Mouse (Mus musculus): ENCODE data around the gene Lin7b. TPM values are rescaled to one million over a fixed set of nuclear protein-coding genes. Genes with fewer than 3 reads are reported as not detected.
"Not testable (repeated sequence)": the region's sequence is repeated elsewhere in the genome, so short reads cannot be mapped to it uniquely, and the experiment has no call there.

The Lin7b gene
- polyA plus RNA-seq, 1 experiment: 103 TPM

GRCm38 (mm10) chr7:45405091-45406075 is 35.0 kb upstream of the Lin7b start, which contains the start of gene Kcna7:
Gene Kcna7 (plus strand): TSS chr7:45405653.
- 10% methylated on average over 28 of the region's 28 CpGs for WGBS
- no peak for TF ChIP-seq POLR2A (IDR thresholded peaks at IDR 0.05; ENCODE audit: borderline replicate concordance, insufficient read depth, low read length)
- TF ChIP-seq CTCF (IDR thresholded peaks at IDR 0.05; ENCODE audit: borderline replicate concordance, insufficient read depth, low read depth, low read length): peak; percentile 80
- H3K27me3 ChIP-seq (ENCODE audit: control insufficient read depth, insufficient read depth, low read length): peaks cover 6% of the 10 kb centered on the region; the same call in 1 of the 2 replicates

GRCm38 (mm10) chr7:45403532-45404261 is 33.3 kb upstream of the Lin7b start:
- TF ChIP-seq POLR2A (IDR thresholded peaks at IDR 0.05; ENCODE audit: borderline replicate concordance, insufficient read depth, low read length) (no peak), CTCF (IDR thresholded peaks at IDR 0.05; ENCODE audit: borderline replicate concordance, insufficient read depth, low read depth, low read length) (peak; percentile 33; the same call in 1 of the 2 replicates)
- peak; percentile 38 to 45 for DNase-seq
- H3K4me3 ChIP-seq (replicated peaks; ENCODE audit: insufficient read depth, low read depth, low read length): no peak overlapping the region
- H3K4me1 ChIP-seq (ENCODE audit: control insufficient read depth, insufficient read depth, low read length): no peaks in the 10 kb centered on the region; the same call in 1 of the 2 replicates
- peaks cover 6% of the 10 kb centered on the region; the same call in 1 of the 2 replicates for H3K27me3 ChIP-seq (ENCODE audit: control insufficient read depth, insufficient read depth, low read length)
- WGBS: 41% methylated on average over 6 of the region's 6 CpGs
- H3K27ac ChIP-seq (ENCODE audit: insufficient read depth, low read length): no peak overlapping the region

More at GRCm38 (mm10) chr7:45405091-45406075, 35.0 kb upstream of the Lin7b start, which contains the start of gene Kcna7:
- no peak within 1 kb of the TSS for H3K27ac ChIP-seq (ENCODE audit: insufficient read depth, low read length)
- DNase-seq: peak; percentile 57 to 79
- peak within 1 kb of the TSS; percentile 42 for H3K4me3 ChIP-seq (replicated peaks; ENCODE audit: insufficient read depth, low read depth, low read length)
- no peaks in the 10 kb centered on the region; the same call in 1 of the 2 replicates for H3K4me1 ChIP-seq (ENCODE audit: control insufficient read depth, insufficient read depth, low read length)

GRCm38 (mm10) chr7:45401521-45402085 is 31.2 kb upstream of the Lin7b start:
- Histone ChIP-seq H3K27ac (ENCODE audit: insufficient read depth, low read length) (no peak overlapping the region), H3K4me1 (ENCODE audit: control insufficient read depth, insufficient read depth, low read length) (no peaks in the 10 kb centered on the region; the same call in 1 of the 2 replicates), H3K27me3 (ENCODE audit: control insufficient read depth, insufficient read depth, low read length) (peaks cover 3% of the 10 kb centered on the region; the same call in 1 of the 2 replicates), H3K4me3 (replicated peaks; ENCODE audit: insufficient read depth, low read depth, low read length) (no peak overlapping the region)
- 67% methylated on average over 10 of the region's 10 CpGs for WGBS
- TF ChIP-seq CTCF (IDR thresholded peaks at IDR 0.05; ENCODE audit: borderline replicate concordance, insufficient read depth, low read depth, low read length) (no peak), POLR2A (IDR thresholded peaks at IDR 0.05; ENCODE audit: borderline replicate concordance, insufficient read depth, low read length) (no peak)
- DNase-seq: no peak

DNA sequence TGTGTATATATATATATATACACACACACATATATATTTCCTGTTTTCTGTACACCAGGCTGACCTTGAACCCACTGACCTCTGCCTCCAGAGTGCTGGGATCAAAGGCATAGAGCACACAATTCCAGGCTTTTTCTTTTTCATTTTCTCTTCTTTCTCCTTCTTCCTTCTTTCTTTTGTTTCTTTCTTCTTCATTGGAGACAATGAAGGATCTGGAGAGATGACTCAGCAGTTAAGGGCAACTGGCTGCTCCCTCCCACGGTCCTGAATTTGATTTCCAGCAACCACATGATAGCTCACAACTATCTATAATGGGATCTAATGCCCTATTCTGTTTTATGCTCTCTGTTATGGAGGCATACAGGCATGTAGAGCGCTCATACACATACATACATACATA is 26.4 kb upstream of the Lin7b start:
- Histone ChIP-seq H3K27me3 (ENCODE audit: control insufficient read depth, insufficient read depth, low read length) (no peaks in the 10 kb centered on the region), H3K4me1 (ENCODE audit: control insufficient read depth, insufficient read depth, low read length) (0 out of 2 replicates have a peak, but pooled peaks cover 2% of the 10 kb centered on the region), H3K27ac (ENCODE audit: insufficient read depth, low read length) (no peak overlapping the region), H3K4me3 (replicated peaks; ENCODE audit: insufficient read depth, low read depth, low read length) (no peak overlapping the region)
- DNase-seq: no peak
- WGBS: 81% methylated on average over 2 of the region's 2 CpGs
- TF ChIP-seq CTCF (IDR thresholded peaks at IDR 0.05; ENCODE audit: borderline replicate concordance, insufficient read depth, low read depth, low read length) (no peak), POLR2A (IDR thresholded peaks at IDR 0.05; ENCODE audit: borderline replicate concordance, insufficient read depth, low read length) (no peak)

GRCm38 (mm10) chr7:45396337-45396775 is 26.0 kb upstream of the Lin7b start:
- WGBS: under 1% methylated on average over 3 of the region's 3 CpGs
- not testable (repeated sequence) for H3K27me3 ChIP-seq (ENCODE audit: control insufficient read depth, insufficient read depth, low read length); DNase-seq; H3K4me1 ChIP-seq (ENCODE audit: control insufficient read depth, insufficient read depth, low read length)
- H3K4me3 ChIP-seq (replicated peaks; ENCODE audit: insufficient read depth, low read depth, low read length): peak overlapping the region; percentile 48
- 0 out of 2 replicates have a peak, but pooled peaks have one; percentile 5 for TF ChIP-seq CTCF (IDR thresholded peaks at IDR 0.05; ENCODE audit: borderline replicate concordance, insufficient read depth, low read depth, low read length)
- peak overlapping the region; percentile 19; the same call in 1 of the 2 replicates for H3K27ac ChIP-seq (ENCODE audit: insufficient read depth, low read length)

DNA sequence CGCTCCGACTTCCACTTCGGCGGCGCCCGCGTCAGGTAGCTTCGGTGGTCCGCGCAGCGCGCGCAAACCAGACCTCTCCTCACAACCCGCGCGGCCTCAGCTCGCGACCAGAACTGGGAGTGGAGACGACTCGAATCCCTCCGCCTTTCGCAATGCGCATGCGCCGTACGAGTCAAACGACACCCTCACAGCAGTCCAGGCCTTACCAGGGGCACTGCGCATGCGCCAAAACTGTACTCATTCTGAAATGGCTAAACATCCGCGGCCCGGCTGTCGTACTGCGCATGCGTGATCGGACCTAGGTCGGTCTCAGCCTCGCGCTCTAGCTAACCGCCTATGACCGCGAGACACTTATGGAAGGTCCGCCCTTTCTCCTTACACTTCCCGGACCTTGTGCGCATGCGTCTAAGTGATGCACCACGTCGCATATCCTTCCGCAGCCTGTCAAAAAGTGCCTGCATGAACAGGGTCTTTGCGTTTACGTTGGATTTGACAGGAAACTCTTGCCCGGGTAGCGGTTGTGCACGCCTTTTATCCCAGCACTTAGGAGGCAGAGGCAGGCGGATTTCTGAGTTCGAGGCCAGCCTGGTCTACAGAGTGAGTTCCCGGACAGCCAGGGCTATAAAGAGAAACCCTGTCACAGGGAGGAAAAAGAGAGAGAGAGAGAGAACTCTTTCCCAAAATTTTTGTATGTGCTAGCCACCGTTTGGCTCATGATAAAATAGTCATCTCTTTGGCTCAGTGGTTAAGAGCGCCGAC is 25.4 kb upstream of the Lin7b start, which contains the start of gene Snrnp70:
Gene Snrnp70, minus strand, starts transcription at position 165 of the 759 bp plus-strand sequence.
- TF ChIP-seq POLR2A (IDR thresholded peaks at IDR 0.05; ENCODE audit: borderline replicate concordance, insufficient read depth, low read length) (peak; percentile 83), CTCF (IDR thresholded peaks at IDR 0.05; ENCODE audit: borderline replicate concordance, insufficient read depth, low read depth, low read length) (no peak)
- WGBS: under 1% methylated on average over 60 of the region's 60 CpGs

More for the DNA sequence above, 25.4 kb upstream of the Lin7b start, which contains the start of gene Snrnp70:
- DNase-seq: peak; percentile 100
- Histone ChIP-seq H3K27me3 (ENCODE audit: control insufficient read depth, insufficient read depth, low read length) (no peaks in the 10 kb centered on the region), H3K4me3 (replicated peaks; ENCODE audit: insufficient read depth, low read depth, low read length) (peak within 1 kb of the TSS; percentile 71), H3K27ac (ENCODE audit: insufficient read depth, low read length) (peak within 1 kb of the TSS; percentile 45), H3K4me1 (ENCODE audit: control insufficient read depth, insufficient read depth, low read length) (0 out of 2 replicates have a peak, but pooled peaks cover 2% of the 10 kb centered on the region)
